Mouse (Mus musculus) A20 (cell line): ENCODE measurements around the gene Pole2.
A peak's percentile ranks its signal among the peaks of the same experiment; 100 is the strongest.
"Not testable (repeated sequence)": the region's sequence is repeated elsewhere in the genome, so short reads cannot be mapped to it uniquely, and the experiment has no call there.

Experiments used
- DNase-seq: peaks from one replicate; pipeline ENCODE4 v3.0.0-alpha.2; 2011; ENCODE audit warnings: low read depth, low spot score

Pole2 gene

DNA sequence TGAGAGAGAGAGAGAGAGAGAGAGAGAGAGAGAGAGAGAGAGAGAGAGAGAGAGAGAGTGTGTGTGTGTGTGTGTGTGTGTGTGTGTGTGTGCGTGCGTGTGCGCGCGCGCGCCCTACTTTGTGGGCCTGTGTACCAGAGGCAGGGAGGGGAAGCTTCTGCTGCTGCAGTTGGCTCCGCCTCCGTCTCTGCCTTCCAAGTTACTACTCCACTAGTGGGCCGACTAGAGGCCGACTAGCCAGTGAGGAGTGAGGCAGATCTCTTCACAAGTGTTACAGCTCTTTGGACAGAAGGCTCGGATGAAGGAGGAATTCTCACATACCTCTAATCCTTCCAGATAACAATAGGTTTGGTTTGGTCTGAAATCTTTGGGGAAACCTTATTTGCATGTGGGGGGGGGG is 48.6 kb downstream of the Pole2 start:
- DNase-seq = no peak

DNA sequence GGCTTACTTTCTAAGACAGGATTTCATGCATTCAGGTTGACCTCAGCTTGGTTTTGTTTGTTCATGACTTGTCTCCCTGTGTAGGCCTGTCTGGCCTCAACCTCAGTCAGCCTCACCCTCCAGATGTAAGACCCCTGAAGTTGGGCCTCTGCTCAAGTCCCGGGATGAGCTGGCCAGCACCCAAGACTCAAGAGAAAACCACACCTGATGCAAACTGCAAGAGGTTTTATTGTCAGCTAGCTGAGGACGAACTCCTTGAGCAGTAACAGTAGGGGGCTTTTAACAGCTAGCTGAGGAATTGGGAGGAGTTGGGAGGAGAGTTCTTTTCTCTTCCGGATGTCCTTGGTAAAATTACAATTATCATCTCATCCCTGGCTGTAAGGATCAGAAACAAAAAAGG is 50.5 kb downstream of the Pole2 start:
- DNase-seq = no peak

- no peak for DNase-seq
Measured at GRCm38 (mm10) chr12:69175975-69176374, 52.0 kb downstream of the Pole2 start.

DNA sequence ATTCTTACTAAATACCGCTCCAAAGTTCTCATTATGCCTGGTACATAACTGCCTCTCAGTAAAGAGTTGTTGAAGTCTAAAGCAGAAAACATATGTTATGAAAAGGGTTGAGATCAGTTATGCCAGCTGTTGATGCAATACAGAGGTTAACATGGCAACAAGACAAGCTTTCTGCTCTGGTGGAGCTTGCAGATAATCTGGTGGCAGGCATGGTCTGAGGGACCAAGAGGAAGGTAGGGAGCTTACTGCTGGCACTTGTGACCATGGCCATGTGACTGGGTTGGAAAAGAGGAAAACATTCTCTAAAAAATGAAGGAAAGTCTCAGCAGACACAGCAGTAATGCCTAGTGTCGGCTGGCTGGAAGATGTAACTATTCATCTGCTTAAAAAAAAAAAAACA is 56.7 kb downstream of the Pole2 start:
- DNase-seq = no peak

- peak; percentile 96 for DNase-seq
Measured at GRCm38 (mm10) chr12:69168461-69169106, 59.4 kb downstream of the Pole2 start, which contains the start of gene Lrr1. Gene Lrr1 (plus strand): TSS chr12:69168814.

- peak; percentile 66 for DNase-seq
Measured at GRCm38 (mm10) chr12:69167656-69168460, 60.1 kb downstream of the Pole2 start.

DNA sequence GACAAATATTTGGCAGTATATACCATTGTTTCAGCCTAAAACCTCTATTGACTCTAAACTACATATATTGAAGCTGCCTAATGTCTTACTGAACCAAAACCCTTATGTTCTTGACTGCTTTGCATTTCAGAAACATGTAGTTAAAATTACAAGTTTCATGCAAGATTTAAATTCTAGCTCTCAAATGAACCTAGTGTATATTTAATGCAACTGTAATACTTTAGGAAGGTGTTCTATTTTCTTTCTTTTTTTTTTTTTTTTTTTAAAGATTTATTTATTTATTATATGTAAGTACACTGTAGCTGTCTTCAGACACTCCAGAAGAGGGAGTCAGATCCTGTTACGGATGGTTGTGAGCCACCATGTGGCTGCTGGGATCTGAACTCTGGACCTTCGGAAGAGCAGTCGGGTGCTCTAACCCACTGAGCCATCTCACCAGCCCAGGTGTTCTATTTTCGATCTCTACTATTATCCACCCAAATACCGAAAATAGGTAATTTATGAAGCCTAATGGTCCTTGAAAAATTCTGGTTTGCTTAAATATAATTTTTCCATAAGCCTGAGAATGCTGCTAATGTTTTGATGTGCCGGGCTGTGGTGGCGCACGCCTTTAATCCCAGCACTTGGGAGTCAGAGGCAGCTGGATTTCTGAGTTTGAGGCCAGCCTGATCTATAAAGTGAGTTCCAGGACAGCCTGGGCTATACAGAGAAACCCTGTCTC is 61.0 kb downstream of the Pole2 start:
- not testable (repeated sequence) for DNase-seq

DNA sequence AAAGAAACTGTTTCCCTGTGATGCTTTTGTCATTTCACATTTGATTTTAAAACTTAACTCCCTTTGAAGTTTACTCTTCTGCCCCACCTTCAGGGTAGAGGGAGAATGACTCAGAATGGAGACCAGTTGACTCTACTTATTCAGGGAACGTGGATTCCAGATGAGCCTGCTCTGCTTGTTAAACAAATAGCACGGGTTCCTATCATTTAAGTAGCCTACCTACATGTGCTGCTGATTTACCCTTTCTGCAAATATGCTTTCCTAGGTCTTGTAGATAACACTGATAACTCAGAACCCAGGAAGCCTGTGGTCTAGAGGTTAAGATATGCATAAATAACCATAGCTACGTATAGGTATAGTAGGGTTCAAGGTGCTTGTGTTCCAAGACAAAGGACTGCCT is 63.1 kb downstream of the Pole2 start:
- DNase-seq = no peak

DNA sequence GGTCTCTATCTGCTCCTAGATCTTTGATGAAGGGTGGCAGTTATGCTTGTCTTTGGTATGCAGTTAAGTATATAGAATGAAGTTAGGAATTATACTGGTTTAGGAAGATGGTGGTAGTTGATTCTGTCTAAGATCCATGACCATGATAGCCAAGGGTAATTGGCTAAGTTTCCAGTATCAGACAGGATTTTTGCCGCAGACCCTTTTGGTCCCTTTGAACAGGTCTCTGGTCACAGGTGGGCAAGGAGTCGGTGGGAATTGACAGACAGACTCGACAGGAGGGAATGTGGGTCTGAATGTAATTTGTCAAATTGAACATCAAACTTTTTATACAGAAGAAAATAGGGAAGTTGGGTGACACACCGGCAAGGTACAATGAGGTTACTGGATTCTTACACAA is 64.4 kb downstream of the Pole2 start:
- not testable (repeated sequence) for DNase-seq

DNA sequence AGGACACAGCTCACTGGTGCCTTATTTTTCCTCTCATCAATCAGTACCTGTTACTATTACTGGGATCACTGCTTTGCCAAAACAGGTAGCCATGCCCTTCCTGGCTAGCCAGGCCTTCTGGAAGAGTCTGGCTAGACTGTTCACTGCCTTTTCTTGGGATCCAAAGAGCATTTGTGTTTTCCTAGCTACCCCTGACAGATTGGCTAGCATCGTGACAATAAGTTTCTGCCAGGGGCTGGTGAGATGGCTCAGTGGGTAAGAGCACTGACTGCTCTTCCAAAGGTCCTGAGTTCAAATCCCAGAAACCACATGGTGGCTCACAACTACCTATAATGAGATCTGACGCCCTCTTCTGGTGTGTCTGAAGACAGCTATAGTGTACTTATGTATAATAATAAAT is 67.3 kb downstream of the Pole2 start:
- DNase-seq = not testable (repeated sequence)

- DNase-seq = peak; percentile 87
Measured at GRCm38 (mm10) chr12:69159578-69159940, 68.4 kb downstream of the Pole2 start.

- peak; percentile 100 for DNase-seq
Measured at GRCm38 (mm10) chr12:69158765-69159577, 69.0 kb downstream of the Pole2 start, which contains the start of gene Rps29. Gene Rps29 (minus strand): TSS chr12:69159186.

GRCm38 (mm10) chr12:69158366-69158764 is 69.6 kb downstream of the Pole2 start:
- DNase-seq = no peak

GRCm38 (mm10) chr12:69157107-69157506 is 70.9 kb downstream of the Pole2 start:
- DNase-seq = no peak

GRCm38 (mm10) chr12:69156436-69156835 is 71.6 kb downstream of the Pole2 start:
- DNase-seq = no peak

GRCm38 (mm10) chr12:69155923-69156322 is 72.1 kb downstream of the Pole2 start:
- DNase-seq = peak; percentile 19
